Mouse (Mus musculus) forebrain, embryonic 12.5 days (tissue): ENCODE results near the gene E430018J23Rik. TPM values are rescaled to one million over a fixed set of nuclear protein-coding genes. Genes with fewer than 3 reads are reported as not detected.
A peak's percentile ranks its signal among the peaks of the same experiment; 100 is the strongest.
"Not testable (repeated sequence)": the region's sequence is repeated elsewhere in the genome, so short reads cannot be mapped to it uniquely, and the experiment has no call there.

ENCODE experiments used
- ATAC-seq: fragments of 200-750 bp; cut with Nextera tagmentation; 2 replicates; pipeline ENCODE4 v1.8.0; 2017; ENCODE audit warnings: moderate TSS enrichment; ENCODE audit not compliant: low FRiP score
- H3K27ac ChIP-seq: fragments of 300-500 bp; sonication (generic); 2 replicates; pipeline ENCODE4 v1.5.1; 2016; ENCODE audit warnings: mild to moderate bottlenecking
- H3K27me3 ChIP-seq: fragments of 300-500 bp; sonication (generic); 2 replicates; pipeline ENCODE4 v1.6.1; 2016; ENCODE audit warnings: mild to moderate bottlenecking
- H3K36me3 ChIP-seq: fragments of 300-500 bp; sonication (generic); replicated peaks from 2 replicates; pipeline ENCODE4 v1.6.1; 2016; ENCODE audit warnings: mild to moderate bottlenecking
- H3K4me1 ChIP-seq: fragments of 300-500 bp; sonication (generic); 2 replicates; pipeline ENCODE4 v1.6.1; 2016
- H3K4me2 ChIP-seq: fragments of 300-500 bp; sonication (generic); 2 replicates; pipeline ENCODE4 v1.6.1; 2016; ENCODE audit warnings: mild to moderate bottlenecking, moderate library complexity
- H3K4me3 ChIP-seq: fragments of 300-500 bp; sonication (generic); replicated peaks from 2 replicates; pipeline ENCODE4 v1.5.1; 2016; ENCODE audit warnings: mild to moderate bottlenecking
- H3K9ac ChIP-seq: fragments of 300-500 bp; sonication (generic); 2 replicates; pipeline ENCODE4 v1.6.1; 2016; ENCODE audit warnings: mild to moderate bottlenecking
- H3K9me3 ChIP-seq: fragments of 300-500 bp; sonication (generic); 2 replicates; pipeline ENCODE4 v1.6.1; 2016
- WGBS: fragments of 180-500 bp; shearing (Covaris S2); methylation state at CpG from one replicate; pipeline ENCODE4 v1.1.7; 2016; 5-methylcytosine and 5-hydroxymethylcytosine counted together
- polyA plus RNA-seq: library from polyadenylated mRNA; unstranded; fragments of >200 nt; fragmentation: Nextera tagmentation; extraction: Ambion mirVana; gene quantifications from 2 replicates; pipeline ENCODE4 v1.2.1, GENCODE M21; 2016

E430018J23Rik gene
- polyA plus RNA-seq, 1 experiment from 2014 or later = 5.5 TPM

GRCm38 (mm10) chr7:127371870-127372269 lies 21.6 kb downstream of the E430018J23Rik start:
- H3K4me1 ChIP-seq, H3K27ac ChIP-seq, H3K9ac ChIP-seq, H3K9me3 ChIP-seq, H3K27me3 ChIP-seq, H3K4me3 ChIP-seq, H3K4me2 ChIP-seq, ATAC-seq: not testable (repeated sequence)
- 87% methylated on average over 3 of the region's 3 CpGs for WGBS
- peaks cover 12% of the 10 kb centered on the region; the same call in 1 of the 2 replicates for H3K36me3 ChIP-seq

GRCm38 (mm10) chr7:127371213-127371612 lies 22.2 kb downstream of the E430018J23Rik start:
- Histone ChIP-seq H3K4me3 (no peak overlapping the region), H3K36me3 (peaks cover 12% of the 10 kb centered on the region; the same call in 1 of the 2 replicates), H3K27me3 (0 out of 2 replicates have a peak, but pooled peaks cover 7% of the 10 kb centered on the region), H3K27ac (no peak overlapping the region), H3K9me3 (no peaks in the 10 kb centered on the region), H3K4me2 (no peak overlapping the region), H3K9ac (no peak overlapping the region), H3K4me1 (no peaks in the 10 kb centered on the region)
- 89% methylated on average over 2 of the region's 2 CpGs for whole genome bisulfite sequencing
- no peak for ATAC-seq

GRCm38 (mm10) chr7:127366249-127366648 lies 27.2 kb downstream of the E430018J23Rik start:
- ATAC-seq = no peak
- peaks cover 14% of the 10 kb centered on the region for H3K4me1 ChIP-seq
- H3K9me3 ChIP-seq = no peaks in the 10 kb centered on the region
- no peak overlapping the region for H3K27ac ChIP-seq
- 89% methylated on average over 3 of the region's 3 CpGs for WGBS
- H3K36me3 ChIP-seq = no peaks in the 10 kb centered on the region
- no peak overlapping the region for H3K4me3 ChIP-seq
- peaks cover 29% of the 10 kb centered on the region for H3K27me3 ChIP-seq
- H3K4me2 ChIP-seq = no peak overlapping the region
- no peak overlapping the region for H3K9ac ChIP-seq

GRCm38 (mm10) chr7:127364166-127364565 lies 29.3 kb downstream of the E430018J23Rik start:
- Histone ChIP-seq H3K9ac (0 out of 2 replicates have a peak overlapping the region, but pooled peaks have one; percentile 58), H3K4me1 (peaks cover 14% of the 10 kb centered on the region), H3K4me2 (peak overlapping the region; percentile 70), H3K9me3 (no peaks in the 10 kb centered on the region), H3K4me3 (peak overlapping the region; percentile 38), H3K36me3 (no peaks in the 10 kb centered on the region), H3K27me3 (peaks cover 30% of the 10 kb centered on the region), H3K27ac (no peak overlapping the region)
- 44% methylated on average over 4 of the region's 4 CpGs for WGBS
- ATAC-seq = no peak

- peaks cover 26% of the 10 kb centered on the region for H3K27me3 ChIP-seq
- H3K4me1 ChIP-seq = peaks cover 14% of the 10 kb centered on the region
- peak overlapping the region; percentile 70 for H3K4me2 ChIP-seq
- under 1% methylated on average over 24 of the region's 24 CpGs for WGBS
- no peaks in the 10 kb centered on the region for H3K36me3 ChIP-seq
- no peak overlapping the region for H3K27ac ChIP-seq
- peak; percentile 58; the same call in 1 of the 2 replicates for ATAC-seq
- H3K9me3 ChIP-seq = no peaks in the 10 kb centered on the region
- H3K9ac ChIP-seq = peak overlapping the region; percentile 58
- H3K4me3 ChIP-seq = peak overlapping the region; percentile 38
Observed at GRCm38 (mm10) chr7:127363475-127363921, 29.9 kb downstream of the E430018J23Rik start.

GRCm38 (mm10) chr7:127362418-127362817 lies 31.0 kb downstream of the E430018J23Rik start:
- Histone ChIP-seq H3K27me3 (peaks cover 23% of the 10 kb centered on the region), H3K4me3 (0 out of 2 replicates have a peak overlapping the region, but pooled peaks have one; percentile 7), H3K4me1 (peaks cover 14% of the 10 kb centered on the region), H3K4me2 (peak overlapping the region; percentile 34)
- WGBS = 13% methylated on average over 13 of the region's 13 CpGs
- H3K9me3 ChIP-seq, ATAC-seq, H3K9ac ChIP-seq, H3K36me3 ChIP-seq, H3K27ac ChIP-seq: not testable (repeated sequence)

- no peak overlapping the region for H3K4me2 ChIP-seq
- H3K9me3 ChIP-seq = no peaks in the 10 kb centered on the region
- WGBS = 59% methylated on average over 13 of the region's 13 CpGs
- H3K36me3 ChIP-seq = no peaks in the 10 kb centered on the region
- peaks cover 23% of the 10 kb centered on the region for H3K27me3 ChIP-seq
- H3K4me1 ChIP-seq = peaks cover 14% of the 10 kb centered on the region
- no peak for ATAC-seq
- no peak overlapping the region for H3K4me3 ChIP-seq
- H3K27ac ChIP-seq = no peak overlapping the region
- no peak overlapping the region for H3K9ac ChIP-seq
Observed at GRCm38 (mm10) chr7:127361449-127361848, 32.0 kb downstream of the E430018J23Rik start.

- H3K4me2 ChIP-seq = no peak overlapping the region
- 85% methylated on average over 4 of the region's 4 CpGs for WGBS
- H3K9ac ChIP-seq = no peak overlapping the region
- H3K36me3 ChIP-seq = no peaks in the 10 kb centered on the region
- H3K27ac ChIP-seq = no peak overlapping the region
- no peaks in the 10 kb centered on the region for H3K9me3 ChIP-seq
- no peak overlapping the region for H3K4me3 ChIP-seq
- H3K4me1 ChIP-seq = peaks cover 14% of the 10 kb centered on the region
- no peak for ATAC-seq
- peaks cover 17% of the 10 kb centered on the region for H3K27me3 ChIP-seq
Observed at GRCm38 (mm10) chr7:127360265-127360664, 33.2 kb downstream of the E430018J23Rik start.

- no peaks in the 10 kb centered on the region for H3K36me3 ChIP-seq
- H3K27me3 ChIP-seq = peaks cover 8% of the 10 kb centered on the region
- no peak overlapping the region for H3K4me2 ChIP-seq
- H3K9me3 ChIP-seq = no peaks in the 10 kb centered on the region
- no peak overlapping the region for H3K27ac ChIP-seq
- WGBS = 77% methylated on average over 4 of the region's 4 CpGs
- H3K4me3 ChIP-seq = no peak overlapping the region
- peaks cover 3% of the 10 kb centered on the region for H3K4me1 ChIP-seq
- no peak for ATAC-seq
- H3K9ac ChIP-seq = no peak overlapping the region
Observed at GRCm38 (mm10) chr7:127358472-127358871, 35.0 kb downstream of the E430018J23Rik start.

- Histone ChIP-seq H3K9ac (no peak overlapping the region), H3K4me3 (no peak overlapping the region), H3K27me3 (peaks cover 5% of the 10 kb centered on the region), H3K27ac (no peak overlapping the region), H3K4me2 (no peak overlapping the region), H3K36me3 (no peaks in the 10 kb centered on the region), H3K4me1 (no peaks in the 10 kb centered on the region), H3K9me3 (no peaks in the 10 kb centered on the region)
- WGBS = 52% methylated on average over 2 of the region's 2 CpGs
- no peak for ATAC-seq
Observed at GRCm38 (mm10) chr7:127357871-127358270, 35.6 kb downstream of the E430018J23Rik start.

GRCm38 (mm10) chr7:127355796-127356195 lies 37.6 kb downstream of the E430018J23Rik start:
- Histone ChIP-seq H3K4me1 (no peaks in the 10 kb centered on the region), H3K4me2 (no peak overlapping the region), H3K4me3 (no peak overlapping the region), H3K36me3 (no peaks in the 10 kb centered on the region), H3K9me3 (no peaks in the 10 kb centered on the region), H3K27ac (no peak overlapping the region), H3K27me3 (no peaks in the 10 kb centered on the region), H3K9ac (no peak overlapping the region)
- no peak for ATAC-seq
- 74% methylated on average over 3 of the region's 3 CpGs for WGBS

GRCm38 (mm10) chr7:127351230-127352004 lies 42.0 kb downstream of the E430018J23Rik start:
- H3K4me1 ChIP-seq = peaks cover 6% of the 10 kb centered on the region
- H3K9ac ChIP-seq = no peak overlapping the region
- no peak for ATAC-seq
- H3K4me3 ChIP-seq = no peak overlapping the region
- no peak overlapping the region for H3K27ac ChIP-seq
- WGBS = 86% methylated on average over 5 of the region's 5 CpGs
- 0 out of 2 replicates have a peak, but pooled peaks cover 4% of the 10 kb centered on the region for H3K27me3 ChIP-seq
- H3K36me3 ChIP-seq = no peaks in the 10 kb centered on the region
- no peak overlapping the region for H3K4me2 ChIP-seq
- H3K9me3 ChIP-seq = no peaks in the 10 kb centered on the region

- Histone ChIP-seq H3K4me1 (peaks cover 19% of the 10 kb centered on the region), H3K9me3 (no peaks in the 10 kb centered on the region), H3K36me3 (peaks cover 21% of the 10 kb centered on the region), H3K27ac (no peak overlapping the region), H3K27me3 (0 out of 2 replicates have a peak, but pooled peaks cover 4% of the 10 kb centered on the region), H3K4me2 (peak overlapping the region; percentile 87), H3K9ac (no peak overlapping the region), H3K4me3 (peak overlapping the region; percentile 87)
- 12% methylated on average over 8 of the region's 8 CpGs for WGBS
- no peak for ATAC-seq
Observed at GRCm38 (mm10) chr7:127346676-127347075, 46.8 kb downstream of the E430018J23Rik start.
